ENCODE assay signal across 11 mouse cellular contexts in genomic region chr11:69709554-69710446, GRCm38 (mm10). TPM values are rescaled to one million over a fixed set of nuclear protein-coding genes. Genes with fewer than 3 reads are reported as not detected.
A peak's percentile ranks its signal among the peaks of the same experiment; 100 is the strongest.
DNase-seq lines count a peak whose midpoint lies in the region; ATAC-seq and TF ChIP-seq lines count a peak whose summit lies in the region.
"Had no signal": no experiment of that assay in that cellular context is flagged by ENCODE, and none has a peak within 500 bp of the region (broad histone marks: within the 10 kb centered on the region; RNA-seq: fewer than 3 reads in every experiment).

No protein-coding gene starts in this region.

- H3K4me1 ChIP-seq in limb, embryonic 13.5 days: peaks cover 15% of the 10 kb centered on the region

- TF ChIP-seq CTCF in layer of hippocampus, adult 2 months (conservative IDR thresholded peaks at IDR 0.05): no peak

- 0 out of 2 replicates have a peak, but pooled peaks have one; percentile 11 for ATAC-seq in common myeloid progenitor, adult 5-6 weeks (replicated peaks; ENCODE audit: low read depth, poor library complexity, severe bottlenecking)
- no peak for ATAC-seq in limb, embryonic 13.5 days (ENCODE audit: low FRiP score, low read depth)

- no peaks in the 10 kb centered on the region for H3K27me3 ChIP-seq in limb, embryonic 13.5 days

- no peak overlapping the region for H3K4me3 ChIP-seq in layer of hippocampus, adult 2 months
- no peak overlapping the region for H3K4me3 ChIP-seq in limb, embryonic 13.5 days

- no peaks in the 10 kb centered on the region for H3K9me3 ChIP-seq in limb, embryonic 13.5 days

- H3K9ac ChIP-seq in limb, embryonic 13.5 days: peak overlapping the region; percentile 14; the same call in 1 of the 2 replicates

- 51% methylated on average over 11 of the region's 11 CpGs for WGBS in limb, embryonic 13.5 days

- peak overlapping the region; percentile 60 for H3K27ac ChIP-seq in layer of hippocampus, adult 2 months
- H3K27ac ChIP-seq in limb, embryonic 13.5 days: peak overlapping the region; percentile 29; the same call in 1 of the 2 replicates

- peak; percentile 19 to 40 for DNase-seq in layer of hippocampus, adult 2 months (ENCODE audit: low spot score in 2 of 2)
- no peak for DNase-seq in layer of hippocampus, postnatal 25 days (ENCODE audit: extremely low spot score in 1 of 2, low spot score in 1 of 2)
- DNase-seq in MN1 (ENCODE audit: low spot score): peak; percentile 18
- DNase-seq in kidney, adult 8-10 months: no peak
- DNase-seq in yolk sac, embryonic 10.5 days (ENCODE audit: low spot score): no peak
- DNase-seq: adrenal gland, postnatal 14 days; cerebellum, adult 9-10 months; gastrocnemius, postnatal 36 days; kidney, adult 9 months had no signal

- H3K4me2 ChIP-seq in limb, embryonic 13.5 days (replicated peaks): no peak overlapping the region

- H3K36me3 ChIP-seq in limb, embryonic 13.5 days: no peaks in the 10 kb centered on the region

RNA-seq across cellular contexts. Expression of gene Tnfsfm13, which starts 13.9 kb away (rescaled TPM):
- 1 to 10 TPM; 1.6 to 2.2 TPM for total RNA-seq in layer of hippocampus, adult 2 months (2021)
- 1 to 10 TPM; 1.3 to 1.4 TPM for total RNA-seq in layer of hippocampus, postnatal 25 days (2021)
- 2.1 and 3.0 TPM in 2 replicates for total RNA-seq in common myeloid progenitor, adult 5-6 weeks (2017)
- 3.7 and 4.4 TPM in 2 replicates for polyA plus RNA-seq in limb, embryonic 13.5 days (2015; fragmentation: Nextera tagmentation; extraction: Ambion mirVana)

RNA-seq across cellular contexts. Expression of gene Tnfsf12, which starts 14.2 kb away (rescaled TPM):
- total RNA-seq in layer of hippocampus, adult 2 months (2021): 1 to 10 TPM; 8.9 to 9.6 TPM
- 1 to 10 TPM; 7.3 to 8.6 TPM for total RNA-seq in layer of hippocampus, postnatal 25 days (2021)
- total RNA-seq in common myeloid progenitor, adult 5-6 weeks (2017): not detected in 2 replicates
- polyA plus RNA-seq in limb, embryonic 13.5 days (2015; fragmentation: Nextera tagmentation; extraction: Ambion mirVana): 5.9 and 8.0 TPM in 2 replicates

RNA-seq across cellular contexts. Expression of gene Tnfsf13, which starts 24.2 kb away (rescaled TPM):
- total RNA-seq in layer of hippocampus, adult 2 months (2021): 1 to 10 TPM; 2.1 to 2.5 TPM
- total RNA-seq in layer of hippocampus, postnatal 25 days (2021): 1 to 10 TPM; 1.2 to 1.3 TPM
- total RNA-seq in common myeloid progenitor, adult 5-6 weeks (2017): 7.7 and 11.1 TPM in 2 replicates
- polyA plus RNA-seq in limb, embryonic 13.5 days (2015; fragmentation: Nextera tagmentation; extraction: Ambion mirVana): 0.33 TPM in 1 of 2 replicates, not detected in the other

RNA-seq across cellular contexts. Expression of gene Senp3, which starts 27.9 kb away (rescaled TPM):
- total RNA-seq in layer of hippocampus, adult 2 months (2021): 100 to 1,000 TPM; 108 to 132 TPM
- 100 to 1,000 TPM in 1 of 2 experiments, 10 to 100 TPM in 1; 94.3 to 109 TPM for total RNA-seq in layer of hippocampus, postnatal 25 days (2021)
- 75.7 and 92.7 TPM in 2 replicates for total RNA-seq in common myeloid progenitor, adult 5-6 weeks (2017)
- 123 and 125 TPM in 2 replicates for polyA plus RNA-seq in limb, embryonic 13.5 days (2015; fragmentation: Nextera tagmentation; extraction: Ambion mirVana)

RNA-seq across cellular contexts. Expression of gene Eif4a1, which starts 37.6 kb away (rescaled TPM):
- total RNA-seq in layer of hippocampus, adult 2 months (2021): 100 to 1,000 TPM; 342 to 344 TPM
- total RNA-seq in layer of hippocampus, postnatal 25 days (2021): 100 to 1,000 TPM; 369 to 381 TPM
- 895 and 933 TPM in 2 replicates for total RNA-seq in common myeloid progenitor, adult 5-6 weeks (2017)
- polyA plus RNA-seq in limb, embryonic 13.5 days (2015; fragmentation: Nextera tagmentation; extraction: Ambion mirVana): 560 and 570 TPM in 2 replicates

Comparison
In these comparisons a context has a peak if more than half of its experiments do, and no peak if none do; other contexts are left out.
1. DNase-seq: peak in layer of hippocampus, adult 2 months (2 of 2) and MN1 (single experiment); none in layer of hippocampus, postnatal 25 days (0 of 2), kidney, adult 8-10 months (0 of 2) and yolk sac, embryonic 10.5 days (single experiment).